Mouse (Mus musculus) olfactory bulb, adult 2 months (tissue): ENCODE data around the gene Lrrn4cl.

Experiments used
- CTCF ChIP-seq: fragments of 200-500 bp; IDR thresholded peaks from 2 replicates; pipeline ENCODE4 v1.5.1; 2012; ENCODE audit warnings: low read depth, mild to moderate bottlenecking, low read length, moderate library complexity; ENCODE audit not compliant: insufficient read depth
- POLR2A ChIP-seq: fragments of 200-500 bp; IDR thresholded peaks from 2 replicates; pipeline ENCODE4 v1.6.1; 2012; ENCODE audit warnings: mild to moderate bottlenecking, low read depth, low read length, moderate library complexity; ENCODE audit not compliant: insufficient read depth

DNA sequence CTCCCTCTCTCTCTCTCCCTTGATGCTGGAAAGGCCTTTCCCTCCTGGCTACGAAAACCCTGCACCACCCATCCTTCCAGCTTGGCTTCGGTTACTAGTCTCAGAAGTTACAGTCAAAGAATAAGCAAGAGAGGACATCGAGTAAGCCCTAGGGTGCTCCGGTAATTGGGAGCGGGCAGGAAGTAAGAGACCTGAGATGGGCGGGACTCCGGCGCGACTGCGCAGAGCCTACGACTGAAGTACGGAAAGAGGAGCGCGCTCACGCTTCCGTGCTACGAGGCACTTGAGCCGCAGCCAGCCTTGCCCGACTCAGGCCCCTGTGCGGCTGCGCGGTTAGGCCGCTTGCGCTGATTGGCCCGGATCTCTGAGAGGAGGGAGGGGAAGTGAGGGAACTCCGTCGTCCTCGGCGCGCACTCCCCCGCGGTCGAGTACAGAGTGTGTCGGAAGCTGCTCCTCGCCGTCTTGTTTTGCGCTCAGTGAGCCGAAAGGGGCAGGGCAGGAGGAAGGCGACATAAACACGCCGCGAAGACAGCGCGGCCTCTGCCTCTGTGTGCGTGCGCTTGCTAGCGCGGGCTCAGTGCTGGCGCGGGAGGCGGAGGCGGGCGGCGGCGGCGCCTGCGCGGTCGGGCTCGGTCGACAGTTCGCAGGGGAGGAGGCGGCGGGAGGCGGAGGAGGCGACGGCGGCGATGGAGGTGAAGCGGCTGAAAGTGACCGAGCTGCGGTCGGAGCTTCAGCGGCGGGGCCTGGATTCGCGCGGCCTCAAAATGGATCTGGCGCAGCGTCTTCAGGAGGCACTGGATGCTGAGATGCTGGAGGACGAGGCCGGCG is 30.8 kb upstream of the Lrrn4cl start, which contains the start of gene Hnrnpul2:
- TF ChIP-seq CTCF = no peak
- TF ChIP-seq POLR2A = peak; percentile 95
